Mouse (Mus musculus) thymus, postnatal 36 days (tissue): ENCODE results near the gene Ptprm.

Source experiments
- DNase-seq, 2 experiments: peaks; one replicate each; pipeline ENCODE4 v3.0.0; 2022; ENCODE audit warnings: mixed read lengths in 2 of 2

Ptprm gene

DNA sequence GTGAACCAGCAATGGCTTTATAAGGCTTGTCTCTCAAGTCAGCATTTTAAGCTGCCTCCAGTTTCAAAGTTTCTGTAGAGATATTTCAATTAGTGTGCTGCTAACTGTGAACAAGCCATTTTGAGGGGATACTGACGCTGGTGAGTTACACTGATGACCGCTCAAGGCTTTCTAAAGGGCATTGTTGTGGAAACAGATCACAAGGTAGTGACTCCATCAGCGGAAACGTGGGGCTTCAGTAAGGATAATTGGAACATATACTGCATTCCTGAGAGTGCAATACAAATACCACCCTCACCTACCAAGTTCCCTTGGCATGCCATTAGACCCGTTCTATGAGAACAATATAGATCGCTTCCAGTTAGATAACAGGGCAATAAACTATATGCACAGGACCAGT is 393.7 kb downstream of the Ptprm start:
- no peak for DNase-seq

DNA sequence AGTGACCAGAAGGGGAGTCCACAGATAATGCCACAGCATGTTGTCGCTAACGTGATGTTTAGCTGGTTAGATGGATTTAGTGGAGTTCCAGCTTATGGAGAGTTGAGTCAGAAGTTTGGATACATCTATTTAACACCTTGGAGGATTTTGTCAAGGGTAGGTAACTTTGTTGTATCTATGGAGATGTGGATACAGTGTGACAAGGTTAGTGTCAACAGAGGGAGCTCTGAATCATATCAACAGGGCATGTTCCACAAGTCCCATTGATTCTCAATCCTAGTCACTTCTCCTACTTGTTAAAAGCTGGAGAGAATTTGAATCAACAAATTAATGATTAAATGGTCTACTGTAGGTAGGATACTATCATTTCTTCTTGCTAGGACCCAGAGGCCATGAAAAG is 394.4 kb downstream of the Ptprm start:
- no peak for DNase-seq

DNA sequence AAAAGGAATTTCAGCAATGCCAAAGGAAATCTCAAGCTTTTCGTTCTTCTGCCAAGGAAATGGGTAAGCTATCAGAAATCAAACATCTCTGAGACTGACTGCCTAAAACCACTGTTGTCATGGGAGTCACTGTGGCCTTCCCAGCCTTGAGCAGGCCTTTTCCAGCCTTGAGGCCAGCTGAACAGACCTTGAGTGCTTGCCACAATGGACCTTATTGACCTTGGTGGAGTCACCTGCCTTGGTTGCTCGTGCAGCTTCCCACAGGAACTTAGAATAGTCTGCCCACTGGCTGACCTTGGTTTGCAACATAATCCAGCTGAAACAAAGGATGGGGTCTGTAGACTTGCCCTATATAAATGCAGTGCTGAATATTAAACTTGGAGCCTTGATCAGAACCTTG is 395.5 kb downstream of the Ptprm start:
- DNase-seq: no peak

DNA sequence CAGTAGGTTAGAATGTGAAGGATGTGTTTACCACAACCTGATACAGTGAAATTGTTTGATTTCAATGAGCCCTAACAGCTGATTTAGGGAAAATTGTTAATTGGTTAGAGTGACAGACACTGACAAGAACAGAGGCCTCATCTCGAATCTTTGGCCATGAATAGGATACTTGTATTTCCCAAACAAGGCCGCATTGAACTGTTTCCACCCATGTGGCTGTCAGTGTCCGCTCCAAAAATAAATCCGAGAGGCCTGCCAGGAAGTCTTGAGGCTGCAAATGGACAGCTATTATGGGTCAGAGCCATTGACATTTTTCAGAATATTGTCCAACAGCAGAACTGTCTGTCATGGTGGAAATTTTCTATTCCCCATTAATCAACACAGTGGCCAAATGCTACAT is 409.8 kb downstream of the Ptprm start:
- no peak for DNase-seq

DNA sequence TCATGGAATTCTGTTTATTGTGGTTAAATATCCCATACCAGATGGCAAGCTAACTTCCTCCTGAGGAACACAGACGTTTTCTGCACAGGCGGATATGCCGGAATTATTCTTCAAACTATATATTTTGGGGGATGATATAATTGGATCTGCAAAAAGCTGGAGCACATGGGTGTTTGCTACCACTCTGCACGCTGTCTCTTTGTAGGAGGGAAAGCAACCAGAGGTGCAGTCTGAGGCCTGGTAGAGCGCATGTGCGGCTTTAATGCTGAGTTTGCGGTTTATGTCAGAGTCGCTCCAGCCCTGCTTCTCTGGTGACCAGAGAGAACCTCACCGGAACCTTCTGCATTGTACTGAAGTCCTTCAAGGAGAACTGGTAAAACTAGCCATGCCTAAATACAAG is 410.7 kb downstream of the Ptprm start:
- DNase-seq: no peak

DNA sequence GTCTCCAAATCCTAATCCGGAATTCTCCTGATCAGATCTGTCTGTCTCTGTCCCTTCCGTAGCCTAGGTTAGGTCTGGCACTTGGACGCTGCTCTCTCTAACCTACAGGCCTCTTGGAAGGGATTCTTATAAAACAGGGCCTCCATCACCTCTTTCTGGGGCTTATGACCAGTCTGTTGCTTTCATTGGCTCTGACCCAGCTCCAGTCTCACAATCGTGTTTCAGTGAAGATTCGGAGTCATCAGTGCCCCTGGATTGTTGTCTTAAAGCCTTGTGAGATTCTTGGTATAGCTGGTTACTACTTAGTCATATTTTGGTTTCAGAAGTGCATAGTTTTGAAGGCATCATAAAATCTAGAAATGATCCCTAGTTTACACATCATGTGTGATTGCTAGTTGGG is 428.6 kb downstream of the Ptprm start:
- no peak for DNase-seq

DNA sequence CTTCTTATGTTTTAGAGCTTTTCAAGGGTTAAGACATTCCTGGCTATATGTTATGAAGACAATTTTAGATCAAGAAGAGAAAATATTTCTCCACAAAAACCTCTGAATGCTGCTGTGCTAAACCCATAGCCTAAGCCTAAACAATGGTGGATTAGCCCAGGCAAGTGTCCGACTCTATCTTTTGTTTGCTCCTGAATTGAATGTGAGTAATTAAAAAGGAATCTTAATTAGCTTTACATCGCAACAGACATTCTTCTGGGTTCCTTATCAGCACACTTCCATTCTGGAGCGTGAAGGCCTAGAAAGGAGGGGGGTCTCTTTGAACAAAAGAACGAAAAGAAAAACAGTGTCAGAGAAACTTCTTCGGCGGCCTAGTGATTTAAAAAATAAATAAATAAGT is 439.6 kb downstream of the Ptprm start:
- DNase-seq: no peak

DNA sequence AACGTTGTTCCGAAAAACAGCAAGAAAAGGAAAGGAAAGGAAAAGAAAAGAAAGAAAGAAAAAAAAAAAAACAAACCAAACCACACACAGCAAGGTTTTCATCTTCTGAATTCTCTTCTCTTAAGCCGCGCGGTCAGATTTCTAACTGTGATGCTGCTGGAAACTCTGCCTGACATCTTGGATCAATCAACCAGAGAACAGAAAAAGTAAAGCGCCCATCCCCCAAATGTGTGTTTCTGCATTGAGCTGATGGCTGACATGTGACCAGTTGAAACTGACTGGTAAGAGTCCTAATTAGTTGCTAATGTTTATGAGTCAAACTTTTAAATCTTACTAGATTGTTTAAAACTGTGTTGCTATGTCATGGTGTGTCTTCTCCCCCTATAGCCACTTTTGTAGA is 441.7 kb downstream of the Ptprm start:
- DNase-seq: no peak

DNA sequence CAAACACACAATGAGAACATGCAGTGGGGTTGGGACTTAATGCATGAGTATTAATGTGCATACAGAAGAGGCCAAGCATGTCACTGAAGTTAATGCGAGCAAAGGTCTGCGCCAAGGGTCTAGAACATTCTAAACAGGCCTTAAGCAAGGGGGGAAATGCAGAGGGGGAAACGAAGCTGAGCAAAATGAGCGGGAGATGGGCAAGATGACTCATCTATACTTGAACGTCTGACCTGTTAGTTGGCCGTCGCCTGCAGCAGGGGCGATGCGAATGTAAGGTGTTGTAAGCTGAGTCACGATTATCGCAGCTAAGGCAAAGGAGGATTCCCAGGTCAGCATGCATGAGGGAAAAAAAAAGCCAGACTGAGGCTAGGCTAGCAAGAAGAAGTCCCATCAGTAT is 442.1 kb downstream of the Ptprm start:
- DNase-seq: no peak

DNA sequence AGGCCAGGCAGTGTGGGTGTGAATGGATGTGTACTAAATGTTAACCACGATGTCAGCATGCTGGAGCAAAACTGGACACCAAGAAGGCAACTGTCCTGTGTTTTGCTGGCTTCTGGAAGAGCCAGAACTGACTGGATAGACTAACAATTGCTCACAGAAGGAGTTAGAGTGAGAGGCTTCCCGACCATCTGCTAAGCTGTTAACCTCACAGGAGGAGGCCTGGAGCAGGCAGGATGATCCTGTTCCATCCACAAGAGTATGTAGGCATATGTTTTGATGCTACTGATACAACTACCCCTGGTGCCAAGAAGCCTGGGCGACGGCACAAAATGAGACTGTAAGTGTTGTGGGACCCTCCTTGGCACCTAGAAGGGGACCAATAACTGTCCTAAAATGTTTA is 444.4 kb downstream of the Ptprm start:
- no peak for DNase-seq

DNA sequence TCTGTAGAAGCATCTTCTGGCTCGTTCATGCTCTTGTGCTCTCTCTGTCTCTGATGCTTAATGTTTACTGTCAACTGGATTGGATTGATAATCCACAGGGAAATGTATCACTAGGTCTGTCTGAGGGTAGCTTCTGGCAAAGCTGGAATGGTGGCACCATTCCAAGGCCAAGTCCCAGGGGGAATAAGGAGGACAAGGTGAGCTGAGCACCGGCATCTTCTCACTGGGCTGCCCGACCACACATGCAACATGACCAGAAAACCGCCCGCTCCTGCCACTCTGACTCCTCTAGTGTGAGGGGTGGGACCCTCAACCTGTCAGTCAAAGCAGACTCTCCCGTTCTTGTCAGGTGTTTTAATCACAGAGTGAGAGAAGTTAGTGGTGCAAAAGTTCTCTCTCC is 445.3 kb downstream of the Ptprm start:
- no peak for DNase-seq

DNA sequence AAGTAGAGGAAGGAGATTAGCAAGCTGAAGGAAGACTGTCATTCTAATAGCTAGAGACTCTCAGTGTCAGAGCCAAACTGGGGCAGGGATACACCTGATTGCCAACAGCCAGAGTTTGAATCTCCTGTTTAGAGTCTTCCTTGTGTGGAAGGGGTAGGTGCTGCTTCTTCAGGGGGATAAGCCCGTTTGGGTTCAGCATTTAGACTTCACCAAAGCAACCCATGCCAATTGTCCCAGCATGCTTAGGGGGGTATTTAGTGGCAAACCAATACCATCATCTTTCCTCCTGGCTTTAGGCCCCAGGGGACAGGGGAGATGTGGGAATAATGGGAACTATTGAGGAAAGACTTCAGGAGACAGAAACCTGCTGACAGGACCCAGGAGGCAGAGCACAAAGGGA is 460.1 kb downstream of the Ptprm start:
- DNase-seq: no peak

DNA sequence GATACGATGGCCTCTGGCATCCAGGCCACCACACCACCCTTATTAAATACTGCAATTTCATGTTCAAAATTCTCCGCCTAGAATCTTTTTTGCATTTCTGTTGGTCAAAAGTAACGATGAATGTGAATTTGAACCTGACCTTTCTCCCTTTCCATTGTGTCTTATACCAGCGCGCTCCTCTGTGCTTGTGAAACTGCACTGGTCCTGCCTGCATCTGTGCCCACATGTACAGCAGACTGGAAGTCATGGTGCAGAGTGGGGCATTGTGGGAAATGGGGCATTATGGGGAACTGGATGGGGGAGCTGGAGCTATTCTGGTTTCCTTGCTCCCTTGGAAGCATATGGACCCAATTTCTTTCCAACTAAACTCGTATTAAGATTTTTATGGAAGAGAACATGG is 462.3 kb downstream of the Ptprm start:
- no peak for DNase-seq

DNA sequence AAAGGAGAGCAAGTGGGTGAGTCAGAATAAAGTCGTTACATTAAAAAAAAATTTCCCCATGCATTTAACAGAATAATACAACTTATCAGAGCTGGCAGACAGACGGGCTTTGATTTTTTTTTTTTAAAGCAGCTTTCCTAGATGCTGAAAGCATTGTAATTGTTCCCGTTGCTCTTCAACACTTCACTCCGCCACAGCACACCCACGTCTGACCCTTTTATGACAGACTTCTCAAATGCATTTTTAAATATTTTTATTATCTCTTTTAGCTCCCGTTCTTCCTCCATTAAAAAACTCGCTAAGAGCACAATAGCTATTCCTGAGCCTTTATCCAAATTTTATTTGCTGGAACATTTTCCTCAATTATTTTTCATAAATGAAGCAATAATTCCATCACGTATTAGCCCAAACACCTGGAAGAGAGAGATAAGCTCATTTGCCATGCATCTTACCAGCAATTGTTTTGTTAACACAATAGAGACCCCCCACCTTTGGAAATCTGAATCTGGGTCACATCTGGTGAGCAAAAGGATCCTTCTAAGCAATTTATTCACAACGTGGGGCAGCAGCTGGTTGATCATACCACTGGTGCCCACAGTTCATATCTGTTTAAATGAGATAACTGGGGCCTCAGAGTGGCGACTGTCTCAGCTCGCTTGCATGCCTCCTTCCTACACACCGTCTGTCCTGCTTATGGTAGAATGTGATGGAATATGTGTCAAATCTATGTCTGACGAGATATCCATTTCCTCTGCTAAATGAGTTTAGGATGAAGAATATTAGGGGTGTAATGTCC is 463.0 kb downstream of the Ptprm start:
- DNase-seq: no peak

DNA sequence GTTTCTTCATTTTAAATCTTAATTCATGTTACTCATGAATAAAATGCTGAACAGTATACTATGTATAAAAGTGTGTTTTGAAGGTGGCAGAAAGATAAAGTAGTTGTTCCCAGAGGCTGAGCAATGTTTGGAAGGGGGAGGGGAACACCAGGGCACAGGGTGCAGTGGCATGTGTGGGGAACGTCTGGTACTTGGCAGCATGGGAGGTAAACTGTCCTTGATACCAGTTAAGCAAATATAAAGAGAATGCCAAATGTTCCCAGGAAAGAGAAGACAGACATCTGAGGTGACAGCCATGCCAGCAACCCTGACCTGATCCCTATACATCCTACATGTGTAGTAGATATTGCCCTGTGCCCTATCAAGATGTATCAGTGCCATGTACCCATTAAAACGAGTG is 472.0 kb downstream of the Ptprm start:
- no peak for DNase-seq

DNA sequence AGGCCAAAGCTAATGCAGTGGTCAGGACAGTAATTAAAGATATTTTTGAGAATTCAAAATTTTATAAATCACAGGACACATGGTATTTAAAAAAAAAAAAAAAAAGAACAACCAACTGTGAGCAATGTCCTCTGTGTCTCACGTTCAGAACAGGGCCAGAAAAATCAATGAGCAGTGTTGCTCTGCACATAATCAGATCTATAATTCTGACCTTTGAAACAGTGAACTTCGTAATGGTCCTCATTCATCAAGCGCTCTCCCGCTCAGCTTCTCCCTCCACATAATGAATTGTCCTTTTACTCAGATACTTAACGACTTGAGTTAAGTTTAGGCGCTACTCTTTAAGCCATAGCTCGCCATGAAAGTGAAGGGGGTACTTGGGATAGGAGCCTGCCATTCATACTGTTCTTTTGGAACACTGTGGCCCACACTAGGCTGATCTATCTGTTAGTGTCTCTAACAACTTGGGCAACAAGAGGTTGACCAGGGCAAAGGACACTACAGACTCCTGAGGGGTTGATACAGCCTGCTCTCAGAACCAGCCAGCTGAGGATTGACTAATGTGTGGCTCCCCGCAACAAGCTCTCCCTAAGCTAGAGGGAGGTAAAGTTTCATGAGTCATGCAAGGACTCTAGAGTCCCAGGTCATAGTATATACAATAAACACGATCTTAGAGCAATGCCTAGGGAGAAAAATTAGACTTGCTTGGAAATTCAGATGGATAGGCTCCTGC is 473.1 kb downstream of the Ptprm start:
- DNase-seq: no peak

DNA sequence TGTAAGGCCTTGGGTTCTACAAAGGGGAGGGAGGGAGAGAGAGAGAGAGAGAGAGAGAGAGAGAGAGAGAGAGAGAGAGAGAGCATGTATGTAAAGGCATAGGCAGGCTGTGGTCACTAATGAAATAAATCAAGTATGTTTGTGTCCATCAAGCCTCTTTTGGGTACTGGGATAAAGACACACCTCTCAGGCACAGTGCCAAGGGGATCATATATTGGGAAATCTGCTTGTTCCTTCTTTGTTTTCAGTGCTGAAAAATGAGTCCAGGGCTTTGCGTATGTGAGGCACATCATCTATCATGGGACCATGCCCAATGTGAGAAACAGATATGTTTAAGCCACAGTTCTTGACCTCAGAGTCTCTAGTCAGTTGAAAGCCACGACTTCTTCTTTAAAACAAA is 475.1 kb downstream of the Ptprm start:
- no peak for DNase-seq

DNA sequence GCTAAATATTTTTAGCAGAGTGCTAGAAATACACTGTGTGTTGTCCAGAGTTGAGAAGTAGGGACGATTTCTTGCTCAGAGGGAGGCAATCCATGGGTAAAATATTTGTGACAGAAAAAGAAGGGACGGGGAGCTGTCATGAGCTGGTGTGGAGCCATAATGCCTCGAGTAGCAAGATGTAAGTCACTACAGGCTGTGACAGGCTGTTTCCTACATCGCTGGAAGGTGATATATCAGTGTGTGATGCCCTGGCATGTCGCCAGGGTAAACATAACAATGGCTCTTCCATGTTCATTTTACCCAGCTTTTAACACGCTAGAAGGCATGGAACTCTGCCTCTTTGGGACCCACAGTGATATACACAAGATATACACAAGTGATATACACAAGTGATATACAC is 476.7 kb downstream of the Ptprm start:
- no peak for DNase-seq

DNA sequence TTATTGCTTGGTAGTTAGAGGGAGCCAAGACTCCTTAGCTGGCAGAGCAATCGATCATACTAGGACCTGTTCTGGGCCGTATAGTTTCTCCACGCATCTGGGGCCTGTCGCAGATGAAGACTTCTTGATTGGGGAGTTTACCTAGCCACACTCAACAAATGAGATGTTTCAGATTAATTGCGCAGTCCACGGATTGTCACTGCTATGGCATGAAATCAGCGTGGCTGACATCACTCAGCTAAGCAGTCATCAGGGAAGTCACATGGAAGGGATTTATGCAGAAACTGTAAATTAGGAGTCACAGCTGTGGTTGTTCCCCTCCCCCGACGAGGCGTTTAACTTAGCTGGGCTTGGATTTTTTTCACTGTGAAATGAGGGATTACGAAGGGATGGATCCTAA is 479.4 kb downstream of the Ptprm start:
- DNase-seq: no peak

DNA sequence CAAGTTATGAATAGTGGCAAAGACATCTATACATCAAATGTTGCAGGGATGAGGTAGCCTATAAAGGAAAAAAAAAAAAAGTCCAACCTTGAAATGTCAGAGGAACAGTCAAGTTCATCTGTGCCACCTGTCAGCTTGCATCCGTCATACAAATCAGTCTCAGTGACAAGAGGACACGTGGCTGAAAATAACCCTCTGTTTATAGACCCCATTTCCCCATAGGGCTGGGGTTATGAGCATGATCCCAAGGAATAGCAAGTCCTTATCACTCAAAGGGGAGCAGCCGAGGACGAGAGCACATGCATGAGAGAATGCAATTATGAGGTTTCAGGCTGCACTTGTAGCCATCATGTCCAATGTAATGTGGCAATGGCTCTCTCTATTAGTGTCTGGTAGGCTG is 482.9 kb downstream of the Ptprm start:
- DNase-seq: no peak

DNA sequence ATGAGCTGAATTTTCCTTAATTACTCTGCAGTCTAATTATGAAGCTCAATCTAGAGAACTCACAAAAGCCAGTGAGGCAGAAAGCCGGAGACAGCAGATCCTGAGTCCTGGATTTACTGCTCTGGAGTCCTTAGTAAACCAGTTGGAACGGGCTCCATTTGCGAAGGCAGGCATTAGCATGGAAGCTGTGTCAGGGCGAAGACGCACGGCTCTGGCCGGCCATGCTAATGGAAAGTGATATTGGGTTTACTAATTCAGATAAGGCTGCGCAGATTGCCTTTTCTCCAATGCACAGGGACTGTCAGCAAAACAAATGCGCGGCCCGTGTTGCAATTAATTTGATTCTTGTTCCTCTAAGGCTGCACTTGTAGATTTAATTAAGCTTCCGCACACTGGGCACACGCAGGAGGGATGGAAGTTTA is 484.7 kb downstream of the Ptprm start:
- no peak for DNase-seq

DNA sequence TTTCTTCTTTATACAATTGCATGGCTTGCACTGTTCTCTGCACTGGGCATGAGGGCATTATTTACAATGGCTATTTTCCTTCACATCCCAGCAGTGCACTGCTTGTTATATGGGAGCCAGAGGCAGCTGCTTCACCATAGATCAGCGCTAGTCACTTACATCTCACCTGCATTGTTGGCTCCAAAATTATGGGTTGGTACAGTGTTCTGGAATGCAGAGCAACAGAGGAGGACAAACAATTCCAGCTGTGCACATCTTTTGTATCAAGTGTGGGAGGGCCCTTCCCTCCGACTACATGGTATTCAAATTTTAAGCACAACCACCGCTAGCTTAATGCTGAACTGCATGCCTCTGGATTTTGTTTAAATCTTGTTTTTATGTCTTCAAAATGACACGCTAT is 489.8 kb downstream of the Ptprm start:
- no peak for DNase-seq

DNA sequence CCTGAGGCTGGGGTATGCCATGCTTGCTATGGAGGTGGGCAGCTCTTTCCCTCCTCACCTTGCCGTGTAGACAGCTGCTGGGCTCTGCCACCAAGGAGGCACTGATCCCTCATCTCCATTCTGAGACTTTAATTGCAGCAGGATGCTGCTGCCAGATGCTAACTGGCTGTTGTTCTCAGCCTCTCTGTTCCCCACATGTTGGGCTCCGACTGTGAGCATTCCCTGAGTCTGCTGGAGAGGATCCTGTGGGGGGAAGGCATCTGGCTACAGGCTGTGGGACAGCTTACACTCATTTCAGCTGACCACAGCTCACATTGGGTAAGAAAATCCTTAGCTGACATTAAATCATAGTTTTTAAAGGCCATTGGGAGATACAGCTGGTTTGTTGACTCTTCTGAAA is 492.7 kb downstream of the Ptprm start:
- DNase-seq: no peak

DNA sequence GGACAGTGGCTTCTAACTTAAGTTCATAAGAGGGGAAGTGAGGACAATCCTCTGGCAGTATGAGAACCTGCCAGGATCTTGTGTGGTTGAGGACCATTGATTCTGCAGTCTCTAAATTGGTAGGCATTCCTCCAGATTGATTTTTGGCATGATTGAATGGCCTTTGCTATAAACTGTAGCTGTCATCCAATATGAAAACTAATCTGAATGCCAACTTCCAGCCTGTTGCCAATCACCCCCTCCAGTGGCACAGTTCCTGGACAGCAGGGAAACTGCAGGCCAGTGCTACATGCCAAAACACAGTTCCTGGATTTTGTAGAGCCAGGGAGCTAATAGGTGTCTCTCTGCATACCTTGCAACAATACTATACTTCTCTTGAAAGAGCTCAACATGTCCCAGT is 495.5 kb downstream of the Ptprm start:
- no peak for DNase-seq

DNA sequence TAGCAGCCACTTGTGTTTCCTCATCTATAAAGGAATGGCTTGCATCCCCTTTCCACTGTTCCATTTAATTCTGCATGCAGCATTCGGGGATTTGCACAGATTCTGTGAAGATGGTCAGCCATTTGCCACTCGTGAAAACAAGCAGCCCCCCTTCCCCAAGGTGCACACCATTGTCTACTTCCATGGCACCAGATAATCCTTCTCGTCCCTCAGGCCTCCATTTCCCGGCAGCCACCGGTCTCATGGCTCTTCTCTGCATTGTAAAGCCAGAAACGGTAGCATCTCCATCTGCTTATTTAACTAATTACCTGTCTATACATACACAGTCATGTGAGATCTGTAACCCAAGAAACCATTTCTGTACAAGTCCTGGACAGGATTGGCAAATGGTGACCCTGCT is 501.8 kb downstream of the Ptprm start:
- no peak for DNase-seq
